Mouse (Mus musculus) myocyte (in vitro differentiated cells): ENCODE results near the gene Bckdha. TPM values are rescaled to one million over a fixed set of nuclear protein-coding genes. Genes with fewer than 3 reads are reported as not detected.

Source experiments
- H3K27me3 ChIP-seq: one replicate; pipeline ENCODE4 v1.6.1; 2011; ENCODE audit not compliant: control insufficient read depth, insufficient read depth, insufficient read length
- H3K36me3 ChIP-seq: one replicate; pipeline ENCODE4 v1.6.1; 2011; ENCODE audit not compliant: control insufficient read depth, insufficient read depth
- H3K4me2 ChIP-seq: one replicate; pipeline ENCODE4 v1.6.1; 2011; ENCODE audit warnings: low read depth, control low read depth
- H3K4me3 ChIP-seq: one replicate; pipeline ENCODE4 v1.5.1; 2011; ENCODE audit warnings: mild to moderate bottlenecking, control low read depth, moderate library complexity
- H3K79me2 ChIP-seq: one replicate; pipeline ENCODE4 v1.6.1; 2011; ENCODE audit not compliant: control insufficient read depth, insufficient read depth
- H3ac ChIP-seq: one replicate; pipeline ENCODE4 v1.6.1; 2011; ENCODE audit not compliant: control insufficient read depth, insufficient read length
- CEBPB ChIP-seq: IDR thresholded peaks from 2 replicates; pipeline ENCODE4 v1.6.1; 2011; ENCODE audit warnings: mild to moderate bottlenecking, moderate library complexity; ENCODE audit not compliant: poor library complexity, insufficient read depth, severe bottlenecking
- E2F4 ChIP-seq: IDR thresholded peaks from one replicate; pipeline ENCODE4 v1.6.1; 2011; ENCODE audit warnings: mild to moderate bottlenecking, control low read depth, moderate library complexity; ENCODE audit not compliant: insufficient read depth
- MAX ChIP-seq: IDR thresholded peaks from one replicate; pipeline ENCODE4 v1.6.1; 2011; ENCODE audit warnings: low read depth, mild to moderate bottlenecking, control low read depth
- MYOD1 ChIP-seq, 3 experiments: IDR thresholded peaks; one replicate each; pipeline ENCODE4 v1.6.1; 2011; ENCODE audit warnings: control low read depth in 2 of 3, low read depth in 2 of 3, mild to moderate bottlenecking in 2 of 3, moderate library complexity in 1 of 3; ENCODE audit not compliant: insufficient read length in 2 of 3, control insufficient read depth in 1 of 3
- MYOG ChIP-seq, 3 experiments: IDR thresholded peaks; one replicate each; pipeline ENCODE4 v1.6.1; 2011; ENCODE audit warnings: control low read depth in 2 of 3, low read depth in 2 of 3, mild to moderate bottlenecking in 2 of 3; ENCODE audit not compliant: insufficient read length in 2 of 3, control insufficient read depth in 1 of 3, insufficient read depth in 1 of 3
- POLR2A ChIP-seq: IDR thresholded peaks from one replicate; pipeline ENCODE4 v1.6.1; 2011; ENCODE audit warnings: low read depth, mild to moderate bottlenecking, control low read depth, moderate library complexity; ENCODE audit not compliant: insufficient read length
- POLR2AphosphoS2 ChIP-seq: IDR thresholded peaks from one replicate; pipeline ENCODE4 v1.6.1; 2011; ENCODE audit warnings: low read depth, control low read depth; ENCODE audit not compliant: insufficient read length
- REST ChIP-seq: IDR thresholded peaks from one replicate; pipeline ENCODE4 v1.6.1; 2011; ENCODE audit warnings: mild to moderate bottlenecking, control low read depth, moderate library complexity; ENCODE audit not compliant: insufficient read depth, insufficient read length
- SRF ChIP-seq: IDR thresholded peaks from one replicate; pipeline ENCODE4 v1.6.1; 2011; ENCODE audit warnings: low read depth; ENCODE audit not compliant: control insufficient read depth, insufficient read length
- TCF12 ChIP-seq: IDR thresholded peaks from one replicate; pipeline ENCODE4 v1.6.1; 2011; ENCODE audit warnings: mild to moderate bottlenecking, control low read depth; ENCODE audit not compliant: poor library complexity, insufficient read depth, severe bottlenecking
- TCF3 ChIP-seq: IDR thresholded peaks from one replicate; pipeline ENCODE4 v1.6.1; 2011; ENCODE audit warnings: low read depth, control low read depth; ENCODE audit not compliant: insufficient read length
- USF1 ChIP-seq: IDR thresholded peaks from one replicate; pipeline ENCODE4 v1.6.1; 2011; ENCODE audit warnings: low read depth, mild to moderate bottlenecking, control low read depth, moderate library complexity
- polyA plus RNA-seq: library from polyadenylated mRNA; unstranded; fragments of >200 nt; fragmentation: generic; extraction: Trizol; gene quantifications from one replicate; pipeline ENCODE4 v1.2.1, GENCODE M21; 2012; ENCODE audit warnings: missing spikeins

The Bckdha gene
- polyA plus RNA-seq, 1 experiment, result 54.9 TPM

GRCm38 (mm10) chr7:25585351-25586204 lies 73.2 kb downstream of the Bckdha start:
- no peaks in the 10 kb centered on the region for H3K36me3 ChIP-seq
- H3K4me3 ChIP-seq, result no peak overlapping the region
- no peak for TF ChIP-seq POLR2A
- TF ChIP-seq E2F4, result no peak
- no peak for TF ChIP-seq CEBPB
- TF ChIP-seq MYOG (IDR thresholded peaks at IDR 0.05; ENCODE audit: control insufficient read depth in 1 of 3, insufficient read depth in 1 of 3, insufficient read length in 2 of 3, low read depth in 2 of 3), result no peak
- TF ChIP-seq REST, result no peak
- no peak for TF ChIP-seq SRF
- no peak for TF ChIP-seq MYOD1 (IDR thresholded peaks at IDR 0.05; ENCODE audit: control insufficient read depth in 1 of 3, insufficient read length in 2 of 3, low read depth in 2 of 3)
- no peak for TF ChIP-seq TCF3
- TF ChIP-seq USF1, result no peak
- TF ChIP-seq POLR2AphosphoS2, result no peak
- no peak for TF ChIP-seq MAX
- no peak for TF ChIP-seq TCF12
- no peak overlapping the region for H3K4me2 ChIP-seq
- H3K27me3 ChIP-seq, result peaks cover 14% of the 10 kb centered on the region
- H3K79me2 ChIP-seq, result no peaks in the 10 kb centered on the region
- no peak overlapping the region for H3ac ChIP-seq

- no peak overlapping the region for H3K4me3 ChIP-seq
- H3K27me3 ChIP-seq, result peaks cover 16% of the 10 kb centered on the region
- no peaks in the 10 kb centered on the region for H3K79me2 ChIP-seq
- TF ChIP-seq USF1 (no peak), CEBPB (no peak), MYOG (IDR thresholded peaks at IDR 0.05; ENCODE audit: control insufficient read depth in 1 of 3, insufficient read depth in 1 of 3, insufficient read length in 2 of 3, low read depth in 2 of 3) (no peak), MAX (no peak), TCF12 (no peak), TCF3 (no peak), POLR2AphosphoS2 (no peak)
- H3K36me3 ChIP-seq, result no peaks in the 10 kb centered on the region
- H3K4me2 ChIP-seq, result no peak overlapping the region
- H3ac ChIP-seq, result no peak overlapping the region
Observed at GRCm38 (mm10) chr7:25584651-25585050, 74.1 kb downstream of the Bckdha start.

GRCm38 (mm10) chr7:25582301-25582810 lies 76.4 kb downstream of the Bckdha start:
- no peak overlapping the region for H3K4me2 ChIP-seq
- H3K36me3 ChIP-seq, result no peaks in the 10 kb centered on the region
- TF ChIP-seq MYOD1 (IDR thresholded peaks at IDR 0.05; ENCODE audit: control insufficient read depth in 1 of 3, insufficient read length in 2 of 3, low read depth in 2 of 3), result no peak
- TF ChIP-seq REST, result peak; percentile 54
- H3K27me3 ChIP-seq, result peaks cover 21% of the 10 kb centered on the region
- H3ac ChIP-seq, result no peak overlapping the region
- H3K79me2 ChIP-seq, result no peaks in the 10 kb centered on the region
- H3K4me3 ChIP-seq, result no peak overlapping the region

Other genes with a start within 250 kb of the Bckdha start
- 0.06 TPM for gene Cxcl17, start 246.1 kb downstream of the Bckdha start, polyA plus RNA-seq
- not detected for gene Ceacam1, start 181.4 kb downstream of the Bckdha start, polyA plus RNA-seq
- gene Ceacam2, start 119.1 kb downstream of the Bckdha start, polyA plus RNA-seq, result not detected
- not detected for gene Erich4, start 43.1 kb downstream of the Bckdha start, polyA plus RNA-seq
- gene Dmac2, start 39.6 kb downstream of the Bckdha start, polyA plus RNA-seq, result 13.0 TPM
- gene B3gnt8, start 32.3 kb downstream of the Bckdha start, polyA plus RNA-seq, result 3.1 TPM
- gene Exosc5, start 183 bp upstream of the Bckdha start, polyA plus RNA-seq, result 43.5 TPM
- 0.40 TPM for gene Tmem91, start 16.2 kb upstream of the Bckdha start, polyA plus RNA-seq
- gene B9d2, start 21.8 kb upstream of the Bckdha start, polyA plus RNA-seq, result 40.7 TPM
- gene Tgfb1, start 28.0 kb upstream of the Bckdha start, polyA plus RNA-seq, result 78.2 TPM
- 44.5 TPM for gene Ccdc97, start 60.1 kb upstream of the Bckdha start, polyA plus RNA-seq
- gene Hnrnpul1, start 95.8 kb upstream of the Bckdha start, polyA plus RNA-seq, result 76.2 TPM
- 112 TPM for gene Axl, start 129.7 kb upstream of the Bckdha start, polyA plus RNA-seq
- 0.05 TPM for gene Cyp2s1, start 157.9 kb upstream of the Bckdha start, polyA plus RNA-seq
- 0.02 TPM for gene Cyp2b10, start 238.6 kb upstream of the Bckdha start, polyA plus RNA-seq